Mouse (Mus musculus): ENCODE measurements at regions not wholly inside any gene's neighbourhood (a gene's known extent, or its start where the extent isn't known, plus 50 kb on each side); places are given as distances from the start of the nearest gene placed in this dataset.

DNA sequence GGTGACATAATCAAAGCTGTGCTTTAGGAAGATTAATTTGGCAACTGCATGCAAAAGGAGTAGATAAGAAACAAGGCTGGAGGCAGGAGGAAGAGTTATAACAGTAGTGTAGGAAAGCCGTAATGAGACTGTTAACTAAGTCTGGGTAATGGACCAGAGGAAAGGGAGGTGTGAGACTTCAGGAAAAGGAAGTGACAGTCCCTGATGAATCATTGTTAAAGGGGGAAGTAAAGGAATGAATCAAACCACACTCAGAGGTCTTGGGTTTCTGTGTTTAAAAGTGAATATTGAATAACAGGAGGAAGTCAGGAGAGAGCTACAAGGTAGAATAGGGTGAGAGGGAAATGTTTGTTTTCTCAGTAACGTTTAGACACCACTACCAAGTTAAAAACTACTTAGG, 1175.9 kb downstream of the Diaph3 start:
- DNase-seq (ENCODE audit: low spot score in 2 of 2): no peak

DNA sequence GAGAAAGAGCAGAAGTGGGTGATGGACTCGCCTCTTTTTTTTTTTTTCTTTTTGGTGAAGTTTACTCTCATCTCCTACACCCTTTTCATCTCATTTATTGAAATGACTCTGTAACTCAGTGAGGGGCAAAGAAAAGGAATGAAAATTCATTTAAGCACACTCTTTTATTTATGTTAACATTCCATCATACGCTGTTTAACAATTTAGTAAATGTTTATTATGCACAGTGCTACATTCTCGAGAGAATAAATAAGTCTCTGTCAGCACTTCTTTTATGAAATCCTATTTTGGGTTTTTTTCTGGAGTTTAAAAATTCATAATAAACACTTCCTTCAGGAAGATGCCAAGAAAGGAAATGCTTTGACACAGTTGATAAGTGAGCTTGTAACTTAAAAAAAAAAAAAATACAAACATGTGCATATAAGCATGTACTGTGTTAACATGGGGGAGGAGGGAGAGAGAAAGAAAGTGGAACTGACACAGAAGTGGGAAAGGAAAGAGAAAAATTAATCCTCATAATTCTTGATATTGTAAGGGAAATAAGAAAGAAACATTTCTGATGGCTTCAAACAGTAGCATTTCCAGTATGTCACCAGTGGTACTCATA, 1195.2 kb downstream of the Diaph3 start:
- DNase-seq (ENCODE audit: low spot score in 2 of 2): no peak

DNA sequence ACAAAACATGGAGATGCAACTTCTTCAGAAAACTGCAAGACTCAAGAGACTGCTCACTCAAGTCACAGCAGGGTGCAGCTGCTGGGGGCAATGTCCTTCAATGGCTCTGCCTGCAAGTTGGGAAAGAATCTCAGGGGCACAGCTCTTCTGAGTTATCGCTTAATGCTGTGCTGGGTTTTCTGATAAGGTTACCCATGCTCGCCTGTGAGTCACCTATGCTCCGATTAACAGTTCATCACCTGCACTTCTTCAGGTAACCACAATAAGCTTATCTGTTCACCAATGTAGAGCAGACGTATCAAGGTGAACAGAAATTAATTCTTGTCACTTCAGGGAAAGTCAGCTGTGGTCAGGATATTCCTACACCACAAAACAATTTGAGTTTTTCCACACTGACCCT, 1198.2 kb downstream of the Diaph3 start:
- DNase-seq (ENCODE audit: low spot score in 2 of 2): no peak

DNA sequence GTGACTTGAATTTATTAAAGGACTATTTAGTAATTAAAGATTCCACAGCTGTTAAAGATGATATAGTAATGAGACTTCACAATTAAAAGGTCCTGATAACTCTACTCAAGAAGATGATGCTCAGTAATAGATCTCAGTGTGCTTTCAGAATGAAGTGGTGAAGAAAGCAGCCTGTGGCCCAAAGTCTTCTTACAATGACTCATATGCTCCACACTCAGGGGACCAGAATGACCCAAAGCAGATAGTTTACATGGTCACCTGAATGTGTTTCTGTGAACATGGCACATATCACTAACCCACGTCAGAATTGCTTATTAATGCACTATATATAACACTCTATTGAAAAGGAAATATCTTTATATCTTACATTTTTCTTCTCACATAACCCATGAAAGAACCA, 1200.5 kb downstream of the Diaph3 start:
- no peak for DNase-seq (ENCODE audit: low spot score in 2 of 2)

DNA sequence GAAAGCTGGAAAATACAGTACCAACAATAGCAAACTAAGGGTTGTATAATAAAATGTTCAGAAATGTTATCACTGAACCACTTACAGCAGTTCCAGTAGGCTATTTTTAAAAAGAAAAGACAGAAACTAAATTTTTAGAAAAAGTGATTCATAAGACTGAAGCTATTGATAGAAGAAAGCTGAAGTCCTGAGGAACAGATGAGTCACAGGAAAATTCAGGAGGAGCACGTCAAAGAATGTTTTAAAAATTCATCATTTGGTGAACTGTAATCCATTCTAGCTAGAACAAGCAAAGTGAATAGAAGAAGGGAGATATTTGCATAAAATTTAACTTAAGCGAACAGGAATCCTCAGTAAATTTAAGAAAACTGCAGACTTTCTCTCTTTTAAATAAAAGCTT, 1205.9 kb downstream of the Diaph3 start:
- DNase-seq (ENCODE audit: low spot score in 2 of 2): peak in 1 of 2 experiments; percentile 5

DNA sequence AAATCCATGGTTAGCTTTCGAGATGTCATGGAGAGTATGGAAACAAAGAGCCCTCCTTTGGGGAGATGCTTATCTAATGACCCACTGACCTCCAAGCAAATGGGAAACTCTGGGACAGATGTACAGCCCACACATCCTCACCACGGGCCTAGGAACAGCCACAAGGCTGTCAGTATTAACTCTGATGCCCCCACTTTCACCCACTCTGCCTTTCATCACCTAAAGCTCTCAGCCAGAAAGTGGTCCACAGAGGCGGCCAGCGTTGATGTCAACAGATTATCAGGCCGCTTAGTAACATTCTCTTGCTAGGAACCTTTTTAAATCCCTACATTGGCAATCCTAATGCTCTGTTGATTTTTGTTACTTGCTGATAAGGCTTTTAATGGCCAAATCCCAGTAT, 1210.6 kb downstream of the Diaph3 start:
- DNase-seq (ENCODE audit: low spot score in 2 of 2): no peak

DNA sequence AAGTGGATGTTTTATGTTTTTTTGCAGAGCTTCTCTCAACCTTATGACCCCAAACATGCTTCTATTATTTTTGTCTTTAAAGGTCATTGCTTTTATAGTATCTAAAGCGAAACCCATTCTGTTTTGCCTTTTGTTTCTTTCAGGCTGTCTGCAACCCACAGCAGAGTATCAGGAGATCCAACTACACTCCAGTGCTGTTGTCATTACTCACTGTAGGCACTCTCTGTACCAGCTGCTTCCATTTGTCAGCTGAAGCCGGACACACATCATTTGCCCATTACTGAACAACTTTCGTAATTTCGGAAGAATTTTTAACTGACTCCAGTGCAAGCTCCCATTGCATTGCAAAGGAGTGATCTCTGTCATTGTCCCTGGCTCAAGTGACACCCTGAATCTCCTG, 1222.1 kb downstream of the Diaph3 start:
- no peak for DNase-seq (ENCODE audit: low spot score in 2 of 2)

DNA sequence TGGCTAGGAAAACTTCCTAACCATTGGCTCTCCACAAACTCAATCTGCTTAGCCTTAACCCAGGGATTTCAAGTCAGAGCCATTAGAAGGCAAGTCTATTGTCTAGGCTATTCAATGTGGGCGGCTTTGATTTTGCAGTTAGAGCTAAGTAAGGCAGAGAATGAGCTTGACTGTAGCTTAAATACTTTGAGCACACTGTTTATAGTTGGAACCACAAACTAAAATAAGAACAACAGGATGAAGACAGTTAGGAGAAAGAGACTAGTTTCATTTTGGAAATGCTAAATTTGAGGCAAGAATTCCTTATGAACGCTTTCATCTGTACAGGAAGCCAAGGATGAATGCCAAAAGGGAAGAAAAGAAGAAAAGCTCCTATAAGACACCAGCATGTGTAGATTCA, 1225.3 kb downstream of the Diaph3 start:
- no peak for DNase-seq (ENCODE audit: low spot score in 2 of 2)

DNA sequence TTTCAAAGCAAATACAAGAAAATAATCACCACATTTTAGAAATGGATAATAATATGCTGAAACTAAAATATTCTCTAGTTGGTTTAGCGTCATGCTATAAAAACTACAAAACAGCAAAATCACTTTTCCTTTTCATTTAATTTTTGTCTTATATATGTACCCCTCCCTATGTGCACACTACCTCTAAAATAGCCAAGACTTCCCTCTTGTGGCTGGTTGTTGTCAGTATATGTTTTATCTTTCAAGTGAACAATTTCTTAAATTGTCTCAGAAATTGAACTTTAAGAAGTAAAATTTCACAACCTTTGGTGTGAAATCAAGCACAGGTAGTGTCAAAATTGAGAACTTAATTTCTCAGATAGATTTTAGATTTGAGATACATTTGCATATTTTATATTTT, 1243.1 kb downstream of the Diaph3 start:
- no peak for DNase-seq (ENCODE audit: low spot score in 2 of 2)

DNA sequence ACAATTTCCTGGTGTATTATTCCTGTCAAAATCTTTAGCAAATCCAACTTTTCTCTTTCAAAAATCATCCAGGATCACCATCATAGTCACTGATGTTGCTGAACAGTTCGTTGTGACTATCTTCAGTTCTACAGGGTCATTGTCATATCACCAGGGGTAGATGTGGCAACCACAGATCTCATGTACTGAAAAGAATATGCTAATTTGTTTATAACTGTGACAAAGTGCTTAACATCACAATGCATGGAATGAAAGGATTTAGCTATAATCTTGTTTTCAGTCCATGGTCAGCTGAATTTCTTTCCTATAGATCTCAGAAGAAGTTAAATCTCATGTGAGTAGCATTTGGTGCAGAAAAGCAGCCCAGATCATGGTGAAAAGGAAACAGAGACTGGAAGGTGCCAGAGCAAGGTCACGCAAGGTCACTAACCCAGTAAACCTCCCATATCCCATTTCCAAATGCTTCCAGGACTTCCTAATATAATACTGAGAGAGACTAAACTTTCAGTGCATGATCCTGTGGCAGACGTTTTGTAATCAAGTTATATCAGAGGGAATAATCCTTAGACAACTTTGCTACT, 1279.6 kb downstream of the Diaph3 start:
- DNase-seq (ENCODE audit: low spot score in 2 of 2): no peak

DNA sequence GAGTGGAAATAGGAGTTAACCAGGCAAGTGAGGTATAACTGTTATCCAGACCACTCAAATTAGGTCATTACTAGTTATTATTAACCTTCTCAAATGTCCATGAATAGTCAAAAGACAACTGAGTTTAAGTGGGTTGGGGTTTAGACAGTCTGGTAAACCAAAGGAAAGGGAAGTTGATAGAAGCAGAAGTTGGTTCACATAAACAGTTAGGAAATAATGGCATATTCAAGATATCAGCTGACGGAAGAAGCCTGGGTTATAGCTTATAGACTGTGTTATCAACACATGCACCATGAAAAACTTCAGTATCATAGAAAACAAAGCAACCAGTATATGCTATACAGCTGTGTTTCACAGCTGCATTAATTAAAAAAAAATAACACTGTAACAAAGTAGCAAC, 1291.5 kb downstream of the Diaph3 start:
- no peak for DNase-seq (ENCODE audit: low spot score in 2 of 2)

DNA sequence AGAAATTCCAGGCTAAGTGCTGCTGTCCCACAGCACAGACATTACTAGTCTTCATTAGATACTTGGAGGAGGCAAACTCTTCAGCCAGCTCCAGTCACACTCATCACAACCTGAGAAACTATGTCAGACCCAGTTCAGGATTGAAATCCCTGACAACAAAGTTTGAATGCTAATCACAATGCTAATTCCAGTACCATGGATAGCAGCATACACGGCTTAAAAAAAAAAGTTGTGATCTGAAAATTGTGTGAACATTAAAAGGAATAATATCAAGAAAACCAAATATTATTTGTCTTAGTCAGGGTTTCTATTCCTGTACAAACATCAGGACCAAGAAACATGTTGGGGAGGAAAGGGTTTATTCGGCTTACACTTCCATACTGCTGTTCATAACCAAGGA, 1305.5 kb downstream of the Diaph3 start:
- no peak for DNase-seq (ENCODE audit: low spot score in 2 of 2)

DNA sequence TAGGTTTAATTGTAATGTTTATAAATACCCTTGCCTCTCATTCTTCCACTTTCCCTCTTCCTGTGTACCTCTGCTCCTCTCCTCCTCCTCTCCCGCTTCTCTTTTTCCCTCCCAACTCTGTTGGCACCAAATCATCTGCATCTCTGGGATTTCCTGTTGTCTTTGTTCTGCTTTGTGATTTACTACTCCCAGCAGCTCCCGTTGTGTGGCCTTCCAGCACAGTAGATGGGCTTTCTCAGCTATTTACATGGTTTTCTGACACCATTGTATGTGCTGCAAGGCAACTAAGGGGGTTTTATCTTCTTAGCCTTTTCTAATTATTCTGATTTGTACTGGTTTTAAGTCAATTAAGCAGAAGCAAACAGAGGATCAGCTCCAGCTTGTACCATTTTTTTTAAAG, 1326.1 kb downstream of the Diaph3 start:
- no peak for DNase-seq (ENCODE audit: low spot score in 2 of 2)

DNA sequence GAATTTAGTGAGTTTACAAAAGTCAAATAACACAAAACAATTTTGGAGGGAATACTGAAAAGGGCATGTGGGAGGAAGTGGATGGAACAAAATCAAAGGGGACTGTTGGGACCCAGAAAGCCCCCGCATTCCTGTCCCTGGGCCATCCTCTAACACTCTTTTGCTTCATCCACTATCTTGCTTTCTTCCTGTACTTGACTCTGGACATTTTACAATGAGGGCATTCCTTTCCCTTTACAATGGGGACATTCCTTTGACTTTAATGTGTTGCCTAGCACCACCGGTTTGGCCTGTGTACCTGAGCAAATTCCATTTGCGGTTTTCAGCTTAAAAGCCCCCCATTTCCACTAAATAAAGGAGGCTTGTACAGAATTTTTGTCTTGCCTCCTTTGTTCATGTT, 1341.0 kb downstream of the Pcdh17 start:
- no peak for DNase-seq (ENCODE audit: low spot score in 2 of 2)

DNA sequence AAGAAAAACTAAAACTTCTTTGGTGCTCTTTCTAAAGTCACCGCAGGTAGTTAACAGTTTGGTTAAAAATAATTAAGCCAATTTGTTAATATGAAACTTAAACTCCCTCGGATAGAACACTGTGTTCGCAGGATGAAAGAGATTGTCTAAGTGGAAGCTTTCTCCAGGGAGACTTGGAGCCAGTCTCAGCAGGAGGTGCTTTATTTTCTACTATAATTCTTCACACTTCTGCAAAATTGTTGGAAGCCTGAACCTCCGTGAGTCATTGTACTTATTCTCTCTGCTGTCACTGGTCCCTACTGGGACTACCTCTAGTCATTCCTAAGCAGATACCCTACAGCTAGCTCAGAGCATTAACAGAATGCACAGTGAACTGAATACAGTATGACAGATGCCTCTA, 1327.3 kb downstream of the Pcdh17 start:
- DNase-seq (ENCODE audit: low spot score in 2 of 2): no peak

DNA sequence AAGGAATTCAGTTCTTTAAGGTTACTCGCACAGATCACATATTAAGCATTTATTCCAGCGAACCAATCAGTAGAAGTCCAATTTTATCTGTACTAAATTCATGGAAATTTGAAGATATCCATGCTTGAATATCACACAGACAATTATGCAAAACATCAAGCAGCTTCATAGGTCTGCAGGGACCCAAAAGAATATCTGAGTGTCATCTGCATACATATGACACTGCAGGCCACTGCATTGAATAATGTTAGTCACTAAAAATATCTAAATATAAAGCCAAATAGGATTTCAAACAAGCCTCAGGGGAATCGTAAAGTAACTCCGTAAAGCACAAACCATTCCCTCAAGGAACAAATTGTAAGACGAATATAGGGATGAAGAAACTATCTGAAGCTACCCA, 1324.9 kb downstream of the Pcdh17 start:
- no peak for DNase-seq (ENCODE audit: low spot score in 2 of 2)

DNA sequence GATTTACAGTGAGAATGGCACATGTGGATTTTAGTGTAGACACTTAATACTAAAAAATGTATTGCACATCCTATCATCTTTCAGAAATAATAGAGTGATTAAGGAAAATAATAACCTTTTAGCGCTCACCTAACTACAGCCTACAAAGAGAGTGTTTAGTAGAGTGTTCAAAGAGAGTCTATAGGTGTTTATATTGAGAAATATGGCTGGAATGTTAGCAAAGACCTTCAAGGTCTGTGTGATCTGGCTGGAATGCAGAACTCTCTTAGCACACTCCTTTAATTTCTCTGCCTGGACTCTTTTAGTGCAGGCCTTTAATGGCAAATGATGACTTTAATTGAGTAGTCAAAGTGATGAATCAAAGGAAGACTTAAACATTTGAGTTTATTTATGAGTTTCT, 1314.0 kb downstream of the Pcdh17 start:
- DNase-seq (ENCODE audit: low spot score in 2 of 2): no peak

DNA sequence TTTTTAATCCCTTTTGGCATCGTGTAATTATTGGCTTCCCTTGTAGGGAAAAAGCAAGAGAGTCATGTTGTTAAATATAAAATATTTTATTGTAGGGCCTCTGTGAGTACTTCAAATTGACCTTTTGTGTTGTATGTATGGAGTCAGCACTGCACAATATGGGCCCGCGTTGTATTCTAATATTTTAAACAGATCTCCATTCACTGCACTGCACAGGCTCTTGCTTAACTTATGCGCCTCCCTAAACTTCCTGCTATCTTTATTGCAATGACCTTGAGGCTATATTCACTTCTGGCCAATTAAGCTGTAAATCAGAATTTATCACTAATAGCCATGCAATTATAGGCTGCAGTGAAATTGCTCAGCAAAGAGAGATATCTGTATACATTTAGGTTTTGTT, 1295.2 kb downstream of the Pcdh17 start:
- DNase-seq (ENCODE audit: low spot score in 2 of 2): no peak

Measured in right cerebral cortex, postnatal 36 days (tissue).